Mouse (Mus musculus) myocyte (in vitro differentiated cells): ENCODE data around the gene Hydin. TPM values are rescaled to one million over a fixed set of nuclear protein-coding genes. Genes with fewer than 3 reads are reported as not detected.

Source experiments
- H3K27me3 ChIP-seq: one replicate; pipeline ENCODE4 v1.6.1; 2011; ENCODE audit not compliant: control insufficient read depth, insufficient read depth, insufficient read length
- H3K36me3 ChIP-seq: one replicate; pipeline ENCODE4 v1.6.1; 2011; ENCODE audit not compliant: control insufficient read depth, insufficient read depth
- H3K4me2 ChIP-seq: one replicate; pipeline ENCODE4 v1.6.1; 2011; ENCODE audit warnings: low read depth, control low read depth
- H3K4me3 ChIP-seq: one replicate; pipeline ENCODE4 v1.5.1; 2011; ENCODE audit warnings: mild to moderate bottlenecking, control low read depth, moderate library complexity
- H3K79me2 ChIP-seq: one replicate; pipeline ENCODE4 v1.6.1; 2011; ENCODE audit not compliant: control insufficient read depth, insufficient read depth
- H3ac ChIP-seq: one replicate; pipeline ENCODE4 v1.6.1; 2011; ENCODE audit not compliant: control insufficient read depth, insufficient read length
- CEBPB ChIP-seq: IDR thresholded peaks from 2 replicates; pipeline ENCODE4 v1.6.1; 2011; ENCODE audit warnings: mild to moderate bottlenecking, moderate library complexity; ENCODE audit not compliant: poor library complexity, insufficient read depth, severe bottlenecking
- E2F4 ChIP-seq: IDR thresholded peaks from one replicate; pipeline ENCODE4 v1.6.1; 2011; ENCODE audit warnings: mild to moderate bottlenecking, control low read depth, moderate library complexity; ENCODE audit not compliant: insufficient read depth
- MAX ChIP-seq: IDR thresholded peaks from one replicate; pipeline ENCODE4 v1.6.1; 2011; ENCODE audit warnings: low read depth, mild to moderate bottlenecking, control low read depth
- MYOD1 ChIP-seq, 3 experiments: IDR thresholded peaks; one replicate each; pipeline ENCODE4 v1.6.1; 2011; ENCODE audit warnings: control low read depth in 2 of 3, low read depth in 2 of 3, mild to moderate bottlenecking in 2 of 3, moderate library complexity in 1 of 3; ENCODE audit not compliant: insufficient read length in 2 of 3, control insufficient read depth in 1 of 3
- MYOG ChIP-seq, 3 experiments: IDR thresholded peaks; one replicate each; pipeline ENCODE4 v1.6.1; 2011; ENCODE audit warnings: control low read depth in 2 of 3, low read depth in 2 of 3, mild to moderate bottlenecking in 2 of 3; ENCODE audit not compliant: insufficient read length in 2 of 3, control insufficient read depth in 1 of 3, insufficient read depth in 1 of 3
- POLR2A ChIP-seq: IDR thresholded peaks from one replicate; pipeline ENCODE4 v1.6.1; 2011; ENCODE audit warnings: low read depth, mild to moderate bottlenecking, control low read depth, moderate library complexity; ENCODE audit not compliant: insufficient read length
- POLR2AphosphoS2 ChIP-seq: IDR thresholded peaks from one replicate; pipeline ENCODE4 v1.6.1; 2011; ENCODE audit warnings: low read depth, control low read depth; ENCODE audit not compliant: insufficient read length
- REST ChIP-seq: IDR thresholded peaks from one replicate; pipeline ENCODE4 v1.6.1; 2011; ENCODE audit warnings: mild to moderate bottlenecking, control low read depth, moderate library complexity; ENCODE audit not compliant: insufficient read depth, insufficient read length
- SRF ChIP-seq: IDR thresholded peaks from one replicate; pipeline ENCODE4 v1.6.1; 2011; ENCODE audit warnings: low read depth; ENCODE audit not compliant: control insufficient read depth, insufficient read length
- TCF12 ChIP-seq: IDR thresholded peaks from one replicate; pipeline ENCODE4 v1.6.1; 2011; ENCODE audit warnings: mild to moderate bottlenecking, control low read depth; ENCODE audit not compliant: poor library complexity, insufficient read depth, severe bottlenecking
- TCF3 ChIP-seq: IDR thresholded peaks from one replicate; pipeline ENCODE4 v1.6.1; 2011; ENCODE audit warnings: low read depth, control low read depth; ENCODE audit not compliant: insufficient read length
- USF1 ChIP-seq: IDR thresholded peaks from one replicate; pipeline ENCODE4 v1.6.1; 2011; ENCODE audit warnings: low read depth, mild to moderate bottlenecking, control low read depth, moderate library complexity
- polyA plus RNA-seq: library from polyadenylated mRNA; unstranded; fragments of >200 nt; fragmentation: generic; extraction: Trizol; gene quantifications from one replicate; pipeline ENCODE4 v1.2.1, GENCODE M21; 2012; ENCODE audit warnings: missing spikeins

The Hydin gene
- polyA plus RNA-seq, 1 experiment = 0.01 TPM

GRCm38 (mm10) chr8:110631201-110631600 lies 364.4 kb downstream of the Hydin start:
- Histone ChIP-seq H3K36me3 (peaks cover 26% of the 10 kb centered on the region), H3K4me2 (peak overlapping the region; percentile 64), H3K4me3 (no peak overlapping the region), H3K79me2 (peaks cover 25% of the 10 kb centered on the region), H3K27me3 (no peaks in the 10 kb centered on the region), H3ac (no peak overlapping the region)
- TF ChIP-seq SRF (no peak), E2F4 (no peak), POLR2AphosphoS2 (peak; percentile 63)

GRCm38 (mm10) chr8:110633814-110634213 lies 367.0 kb downstream of the Hydin start:
- H3ac ChIP-seq = no peak overlapping the region
- H3K79me2 ChIP-seq = peaks cover 11% of the 10 kb centered on the region
- peaks cover 26% of the 10 kb centered on the region for H3K36me3 ChIP-seq
- TF ChIP-seq MYOD1 (IDR thresholded peaks at IDR 0.05; ENCODE audit: control insufficient read depth in 1 of 3, insufficient read length in 2 of 3, low read depth in 2 of 3) (no peak), TCF3 (no peak), E2F4 (no peak), POLR2A (no peak), REST (no peak), POLR2AphosphoS2 (no peak), TCF12 (no peak), CEBPB (no peak), USF1 (no peak), SRF (no peak), MAX (no peak), MYOG (IDR thresholded peaks at IDR 0.05; ENCODE audit: control insufficient read depth in 1 of 3, insufficient read depth in 1 of 3, insufficient read length in 2 of 3, low read depth in 2 of 3) (no peak)
- no peak overlapping the region for H3K4me2 ChIP-seq
- H3K27me3 ChIP-seq = no peaks in the 10 kb centered on the region
- no peak overlapping the region for H3K4me3 ChIP-seq

- Histone ChIP-seq H3K79me2 (no peaks in the 10 kb centered on the region), H3ac (no peak overlapping the region), H3K36me3 (peaks cover 27% of the 10 kb centered on the region), H3K27me3 (no peaks in the 10 kb centered on the region), H3K4me3 (no peak overlapping the region), H3K4me2 (no peak overlapping the region)
- TF ChIP-seq MYOG (IDR thresholded peaks at IDR 0.05; ENCODE audit: control insufficient read depth in 1 of 3, insufficient read depth in 1 of 3, insufficient read length in 2 of 3, low read depth in 2 of 3) (no peak), SRF (no peak), USF1 (no peak), POLR2AphosphoS2 (no peak), TCF12 (no peak), MYOD1 (IDR thresholded peaks at IDR 0.05; ENCODE audit: control insufficient read depth in 1 of 3, insufficient read length in 2 of 3, low read depth in 2 of 3) (no peak), REST (no peak), POLR2A (no peak), MAX (no peak), TCF3 (no peak), E2F4 (no peak), CEBPB (no peak)
These were observed 369.4 kb downstream of the Hydin start for GRCm38 (mm10) chr8:110636182-110636581.

GRCm38 (mm10) chr8:110642331-110642730 lies 375.6 kb downstream of the Hydin start:
- H3K27me3 ChIP-seq = no peaks in the 10 kb centered on the region

GRCm38 (mm10) chr8:110643177-110643576 lies 376.4 kb downstream of the Hydin start:
- H3K4me3 ChIP-seq = no peak overlapping the region
- no peak overlapping the region for H3K4me2 ChIP-seq
- H3K36me3 ChIP-seq = peaks cover 7% of the 10 kb centered on the region
- H3K27me3 ChIP-seq = no peaks in the 10 kb centered on the region
- no peak for TF ChIP-seq POLR2AphosphoS2
- TF ChIP-seq POLR2A = no peak
- TF ChIP-seq SRF = no peak
- TF ChIP-seq MYOD1 (IDR thresholded peaks at IDR 0.05; ENCODE audit: control insufficient read depth in 1 of 3, insufficient read length in 2 of 3, low read depth in 2 of 3) = no peak
- no peak for TF ChIP-seq MAX
- TF ChIP-seq REST = no peak
- TF ChIP-seq CEBPB = no peak
- no peak for TF ChIP-seq TCF3
- no peak for TF ChIP-seq E2F4
- no peak for TF ChIP-seq TCF12
- no peak for TF ChIP-seq MYOG (IDR thresholded peaks at IDR 0.05; ENCODE audit: control insufficient read depth in 1 of 3, insufficient read depth in 1 of 3, insufficient read length in 2 of 3, low read depth in 2 of 3)
- TF ChIP-seq USF1 = no peak
- H3K79me2 ChIP-seq = no peaks in the 10 kb centered on the region
- no peak overlapping the region for H3ac ChIP-seq

More at GRCm38 (mm10) chr8:110642331-110642730, 375.6 kb downstream of the Hydin start:
- H3ac ChIP-seq = no peak overlapping the region
- TF ChIP-seq TCF3 (no peak), CEBPB (no peak), USF1 (no peak), E2F4 (no peak), MYOD1 (IDR thresholded peaks at IDR 0.05; ENCODE audit: control insufficient read depth in 1 of 3, insufficient read length in 2 of 3, low read depth in 2 of 3) (peak in 1 of 3 experiments; percentile 37), POLR2A (no peak), MYOG (IDR thresholded peaks at IDR 0.05; ENCODE audit: control insufficient read depth in 1 of 3, insufficient read depth in 1 of 3, insufficient read length in 2 of 3, low read depth in 2 of 3) (no peak)
- H3K36me3 ChIP-seq = peaks cover 7% of the 10 kb centered on the region
- H3K4me3 ChIP-seq = no peak overlapping the region
- H3K79me2 ChIP-seq = no peaks in the 10 kb centered on the region
- no peak overlapping the region for H3K4me2 ChIP-seq
